Mouse (Mus musculus) ES-Bruce4 (cell line): ENCODE data around the gene Aarsd1. TPM values are rescaled to one million over a fixed set of nuclear protein-coding genes. Genes with fewer than 3 reads are reported as not detected.
"Not testable (repeated sequence)": the region's sequence is repeated elsewhere in the genome, so short reads cannot be mapped to it uniquely, and the experiment has no call there.

Experiments
- H3K27ac ChIP-seq: 2 replicates; pipeline ENCODE4 v1.5.1; 2012; ENCODE audit warnings: low read length, inconsistent platforms; ENCODE audit not compliant: insufficient read depth
- H3K27me3 ChIP-seq: 2 replicates; pipeline ENCODE4 v1.6.1; 2012; ENCODE audit warnings: mild to moderate bottlenecking, low read length, inconsistent platforms; ENCODE audit not compliant: control insufficient read depth, poor library complexity, insufficient read depth, severe bottlenecking
- H3K36me3 ChIP-seq: 2 replicates; pipeline ENCODE4 v1.6.1; 2012; ENCODE audit warnings: inconsistent platforms, mild to moderate bottlenecking, low read length, moderate library complexity; ENCODE audit not compliant: control insufficient read depth, poor library complexity, insufficient read depth, severe bottlenecking
- H3K4me1 ChIP-seq: one replicate; pipeline ENCODE4 v1.8.1; 2011; ENCODE audit warnings: low read length; ENCODE audit not compliant: control insufficient read depth, insufficient read depth
- H3K4me3 ChIP-seq: 2 replicates; pipeline ENCODE4 v1.5.1; 2011; ENCODE audit warnings: low read depth, mild to moderate bottlenecking, low read length
- H3K9ac ChIP-seq: 2 replicates; pipeline ENCODE4 v1.6.1; 2012; ENCODE audit warnings: low read depth, mild to moderate bottlenecking, inconsistent platforms; ENCODE audit not compliant: poor library complexity, severe bottlenecking
- H3K9me3 ChIP-seq: replicated peaks from 2 replicates; pipeline ENCODE4 v1.6.1; 2012; ENCODE audit warnings: mild to moderate bottlenecking, low read length, inconsistent platforms; ENCODE audit not compliant: control insufficient read depth, poor library complexity, insufficient read depth, severe bottlenecking
- CTCF ChIP-seq: IDR thresholded peaks from one replicate; pipeline ENCODE4 v1.8.1; 2011; ENCODE audit warnings: low read depth, low read length
- EP300 ChIP-seq: IDR thresholded peaks from 2 replicates; pipeline ENCODE4 v1.6.1; 2011; ENCODE audit warnings: low read depth, low read length; ENCODE audit not compliant: insufficient read depth
- POLR2A ChIP-seq: IDR thresholded peaks from one replicate; pipeline ENCODE4 v1.8.1; 2011; ENCODE audit warnings: low read length; ENCODE audit not compliant: insufficient read depth
- polyA plus RNA-seq: library from polyadenylated mRNA; stranded (reverse); fragments of >200 nt; gene quantifications from 2 replicates; pipeline ENCODE4 v1.2.4, GENCODE M21; 2011; ENCODE audit warnings: low read depth; ENCODE audit not compliant: missing spikeins, insufficient read depth, insufficient read length

Gene Aarsd1
- polyA plus RNA-seq, 1 experiment: 45.4 TPM

GRCm38 (mm10) chr11:101378926-101379325, 38.5 kb downstream of the Aarsd1 start:
- TF ChIP-seq EP300 (no peak), POLR2A (no peak), CTCF (no peak)
- H3K4me3 ChIP-seq: no peak overlapping the region
- H3K27ac ChIP-seq: no peak overlapping the region
- no peaks in the 10 kb centered on the region for H3K36me3 ChIP-seq
- peaks cover 1% of the 10 kb centered on the region for H3K4me1 ChIP-seq
- H3K9me3 ChIP-seq: no peaks in the 10 kb centered on the region
- no peaks in the 10 kb centered on the region for H3K27me3 ChIP-seq
- H3K9ac ChIP-seq: no peak overlapping the region

GRCm38 (mm10) chr11:101378196-101378595, 39.2 kb downstream of the Aarsd1 start:
- not testable (repeated sequence) for H3K27ac ChIP-seq, H3K9me3 ChIP-seq, H3K9ac ChIP-seq, H3K36me3 ChIP-seq, H3K4me3 ChIP-seq, H3K4me1 ChIP-seq, H3K27me3 ChIP-seq

GRCm38 (mm10) chr11:101374421-101374938, 42.9 kb downstream of the Aarsd1 start:
- no peak for TF ChIP-seq EP300
- no peak for TF ChIP-seq CTCF
- TF ChIP-seq POLR2A: no peak

GRCm38 (mm10) chr11:101370141-101370540, 47.3 kb downstream of the Aarsd1 start:
- Histone ChIP-seq H3K4me1 (no peaks in the 10 kb centered on the region), H3K36me3 (no peaks in the 10 kb centered on the region), H3K4me3 (no peak overlapping the region), H3K27ac (no peak overlapping the region), H3K27me3 (no peaks in the 10 kb centered on the region), H3K9ac (no peak overlapping the region), H3K9me3 (no peaks in the 10 kb centered on the region)
- TF ChIP-seq CTCF: no peak
- TF ChIP-seq POLR2A: no peak
- no peak for TF ChIP-seq EP300

More at GRCm38 (mm10) chr11:101374421-101374938, 42.9 kb downstream of the Aarsd1 start:
- Histone ChIP-seq H3K27ac (no peak overlapping the region), H3K27me3 (no peaks in the 10 kb centered on the region), H3K9ac (no peak overlapping the region), H3K9me3 (no peaks in the 10 kb centered on the region), H3K4me1 (no peaks in the 10 kb centered on the region), H3K36me3 (no peaks in the 10 kb centered on the region), H3K4me3 (no peak overlapping the region)

- no peak for TF ChIP-seq EP300
- TF ChIP-seq POLR2A: no peak
- no peak for TF ChIP-seq CTCF
- Histone ChIP-seq H3K4me3 (no peak within 1 kb of the TSS), H3K9me3 (no peaks in the 10 kb centered on the region), H3K36me3 (no peaks in the 10 kb centered on the region), H3K4me1 (no peaks in the 10 kb centered on the region), H3K27me3 (no peaks in the 10 kb centered on the region), H3K27ac (no peak within 1 kb of the TSS), H3K9ac (no peak within 1 kb of the TSS)
Measured at GRCm38 (mm10) chr11:101367326-101367935, 50.0 kb downstream of the Aarsd1 start, which contains the start of gene G6pc. Gene G6pc, plus strand, starts transcription at chr11:101367561.

- no peak for TF ChIP-seq POLR2A
- TF ChIP-seq CTCF: no peak
- TF ChIP-seq EP300: no peak
- Histone ChIP-seq H3K4me1 (no peaks in the 10 kb centered on the region), H3K9ac (no peak overlapping the region), H3K9me3 (no peaks in the 10 kb centered on the region), H3K27me3 (no peaks in the 10 kb centered on the region), H3K4me3 (no peak overlapping the region), H3K27ac (no peak overlapping the region), H3K36me3 (no peaks in the 10 kb centered on the region)
Measured at GRCm38 (mm10) chr11:101364531-101364931, 52.9 kb downstream of the Aarsd1 start.
